Mouse (Mus musculus) embryonic stem cell, embryonic (primary cell): ENCODE measurements at regions not wholly inside any gene's neighbourhood (a gene's known extent, or its start where the extent isn't known, plus 50 kb on each side); places are given as distances from the start of the nearest gene placed in this dataset.

ENCODE experiments used
- CTCF ChIA-PET, 4 experiments: fragments of 300-600 bp in 2 of 4; fragments of 350-600 bp in 2 of 4; sonication (Branson Sonifier 250); formaldehyde crosslinking; loops; one replicate each; lab custom pipeline; 2022; ENCODE audit warnings: inconsistent platforms in 2 of 4; lab: Charles Lee
- POLR2A ChIA-PET, 4 experiments: fragments of 300-600 bp in 2 of 4; fragments of 350-600 bp in 2 of 4; sonication (Branson Sonifier 250); formaldehyde crosslinking; loops; one replicate each; lab custom pipeline; 2022; ENCODE audit warnings: antibody characterized with exemption in 4 of 4, inconsistent platforms in 1 of 4; lab: Charles Lee

- ChIA-PET CTCF (no interaction called here), POLR2A (no interaction called here)
Observed at GRCm38 (mm10) chr3:9200156-9200555, 409.7 kb downstream of the Zfp704 start.

- ChIA-PET CTCF (interaction anchor here in 1 of 4 experiments (0.5 kb wide), 1 partner anchor 30 kb away, joined by 7 read pairs; no protein-coding TSS in a partner anchor), POLR2A (interaction anchor here in 2 of 4 experiments (0.5 to 0.6 kb wide), 2 partner anchors 11 to 460 kb away, joined by 3 to 5 read pairs; no protein-coding TSS in a partner anchor)
Observed at GRCm38 (mm10) chr3:9198652-9199332, 411.1 kb downstream of the Zfp704 start.

GRCm38 (mm10) chr3:9195781-9196180 is 414.1 kb downstream of the Zfp704 start:
- ChIA-PET CTCF (no interaction called here), POLR2A (interaction anchor here in 2 of 4 experiments (0.6 to 0.8 kb wide), 2 partner anchors 10 to 82 kb away, joined by 3 read pairs; no protein-coding TSS in a partner anchor)

- POLR2A ChIA-PET, result interaction anchor here in 1 of 4 experiments (0.7 kb wide), 1 partner anchor 471 kb away, joined by 3 read pairs; no protein-coding TSS in a partner anchor
- CTCF ChIA-PET, result no interaction called here
Observed at GRCm38 (mm10) chr3:9189366-9190287, 420.3 kb downstream of the Zfp704 start.

- POLR2A ChIA-PET, result interaction anchor here in 1 of 4 experiments (0.6 kb wide), 1 partner anchor 813 kb away, joined by 3 read pairs; no protein-coding TSS in a partner anchor
- CTCF ChIA-PET, result no interaction called here
Observed at GRCm38 (mm10) chr3:9186364-9187120, 423.3 kb downstream of the Zfp704 start.

GRCm38 (mm10) chr3:9181576-9181975 is 428.3 kb downstream of the Zfp704 start:
- ChIA-PET CTCF (interaction anchor here in 1 of 4 experiments (1.0 kb wide), 1 partner anchor 105 kb away, joined by 3 read pairs; no protein-coding TSS in a partner anchor), POLR2A (interaction anchor here in 1 of 4 experiments (1.2 kb wide), 1 partner anchor 209 kb away, joined by 3 read pairs; no protein-coding TSS in a partner anchor)

GRCm38 (mm10) chr3:9179641-9180040 is 430.2 kb downstream of the Zfp704 start:
- POLR2A ChIA-PET, result no interaction called here
- CTCF ChIA-PET, result no interaction called here

GRCm38 (mm10) chr3:9174517-9174832 is 435.4 kb downstream of the Zfp704 start:
- ChIA-PET POLR2A (interaction anchor here (0.6 to 1.8 kb wide), 4 partner anchors 34 to 141 kb away, joined by 3 to 4 read pairs (median 4); no protein-coding TSS in a partner anchor), CTCF (no interaction called here)

- POLR2A ChIA-PET, result interaction anchor here (0.6 to 1.8 kb wide), 8 partner anchors 35 to 260 kb away, joined by 3 to 5 read pairs (median 4); no protein-coding TSS in a partner anchor
- CTCF ChIA-PET, result interaction anchor here in 2 of 4 experiments (0.7 to 1.0 kb wide), 2 partner anchors 35 to 1395 kb away, joined by 4 to 9 read pairs; no protein-coding TSS in a partner anchor
Observed at GRCm38 (mm10) chr3:9173643-9174516, 436.0 kb downstream of the Zfp704 start.

- ChIA-PET CTCF (no interaction called here), POLR2A (interaction anchor here in 1 of 4 experiments (0.7 kb wide), 1 partner anchor 252 kb away, joined by 4 read pairs; no protein-coding TSS in a partner anchor)
Observed at GRCm38 (mm10) chr3:9171970-9172369, 437.9 kb downstream of the Zfp704 start.

- POLR2A ChIA-PET, result interaction anchor here in 2 of 4 experiments (0.6 to 2.1 kb wide), 6 partner anchors 9 to 166 kb away, joined by 3 to 7 read pairs (median 3); no protein-coding TSS in a partner anchor
- CTCF ChIA-PET, result interaction anchor here in 2 of 4 experiments (0.7 kb wide), 2 partner anchors 49 to 255 kb away, joined by 3 to 5 read pairs; no protein-coding TSS in a partner anchor
Observed at GRCm38 (mm10) chr3:9168955-9169354, 440.9 kb downstream of the Zfp704 start.

GRCm38 (mm10) chr3:9159073-9159472 is 450.8 kb downstream of the Zfp704 start:
- POLR2A ChIA-PET, result interaction anchor here in 2 of 4 experiments (0.6 to 1.5 kb wide), 2 partner anchors 10 to 57 kb away, joined by 4 to 7 read pairs; no protein-coding TSS in a partner anchor
- CTCF ChIA-PET, result no interaction called here

GRCm38 (mm10) chr3:9154172-9154571 is 455.7 kb downstream of the Zfp704 start:
- POLR2A ChIA-PET, result interaction anchor here in 2 of 4 experiments (0.6 to 1.6 kb wide), 5 partner anchors 11 to 488 kb away, joined by 3 to 7 read pairs (median 3); no protein-coding TSS in a partner anchor

GRCm38 (mm10) chr3:9153690-9154089 is 456.2 kb downstream of the Zfp704 start:
- POLR2A ChIA-PET, result interaction anchor here in 2 of 4 experiments (1.0 to 1.6 kb wide), 3 partner anchors 11 to 72 kb away, joined by 3 read pairs; no protein-coding TSS in a partner anchor
- CTCF ChIA-PET, result no interaction called here

More at GRCm38 (mm10) chr3:9154172-9154571, 455.7 kb downstream of the Zfp704 start:
- CTCF ChIA-PET, result interaction anchor here in 1 of 4 experiments (0.6 kb wide), 1 partner anchor 257 kb away, joined by 3 read pairs; no protein-coding TSS in a partner anchor

- ChIA-PET POLR2A (interaction anchor here in 1 of 4 experiments (0.5 kb wide), 1 partner anchor 63 kb away, joined by 3 read pairs; no protein-coding TSS in a partner anchor), CTCF (no interaction called here)
Observed at GRCm38 (mm10) chr3:9152256-9152655, 457.6 kb downstream of the Zfp704 start.

GRCm38 (mm10) chr3:9151590-9151989 is 458.3 kb downstream of the Zfp704 start:
- ChIA-PET CTCF (no interaction called here), POLR2A (interaction anchor here in 1 of 4 experiments (1.1 kb wide), 1 partner anchor 18 kb away, joined by 3 read pairs; no protein-coding TSS in a partner anchor)
